Mouse (Mus musculus): ENCODE measurements around the gene Irf1. TPM values are rescaled to one million over a fixed set of nuclear protein-coding genes. Genes with fewer than 3 reads are reported as not detected.

Irf1 gene
- total RNA-seq, 2 experiments from 2014 or later: 10.9 to 38.7 TPM

GRCm38 (mm10) chr11:53759545-53760406, 10.0 kb upstream of the Irf1 start:
- no peak for ATAC-seq (replicated peaks; ENCODE audit: low FRiP score, poor library complexity, severe bottlenecking)

GRCm38 (mm10) chr11:53761284-53761683, 8.5 kb upstream of the Irf1 start:
- no peak for ATAC-seq (replicated peaks; ENCODE audit: low FRiP score, poor library complexity, severe bottlenecking)

- no peak for ATAC-seq (replicated peaks; ENCODE audit: low FRiP score, poor library complexity, severe bottlenecking)
Measured at GRCm38 (mm10) chr11:53761822-53762221, 8.0 kb upstream of the Irf1 start.

GRCm38 (mm10) chr11:53762426-53762825, 7.4 kb upstream of the Irf1 start:
- ATAC-seq (replicated peaks; ENCODE audit: low FRiP score, poor library complexity, severe bottlenecking): no peak

- peak; percentile 37 for ATAC-seq (replicated peaks; ENCODE audit: low FRiP score, poor library complexity, severe bottlenecking)
Measured at GRCm38 (mm10) chr11:53762827-53763495, 6.9 kb upstream of the Irf1 start.

GRCm38 (mm10) chr11:53763496-53764140, 6.2 kb upstream of the Irf1 start:
- peak; percentile 47; the same call in 1 of the 2 replicates for ATAC-seq (replicated peaks; ENCODE audit: low FRiP score, poor library complexity, severe bottlenecking)

- no peak for ATAC-seq (replicated peaks; ENCODE audit: low FRiP score, poor library complexity, severe bottlenecking)
Measured at GRCm38 (mm10) chr11:53764581-53764980, 5.2 kb upstream of the Irf1 start.

- no peak for ATAC-seq (replicated peaks; ENCODE audit: low FRiP score, poor library complexity, severe bottlenecking)
Measured at GRCm38 (mm10) chr11:53768422-53769184, 1.2 kb upstream of the Irf1 start.

- ATAC-seq (replicated peaks; ENCODE audit: low FRiP score, poor library complexity, severe bottlenecking): no peak
Measured at GRCm38 (mm10) chr11:53769185-53769576, 633 bp upstream of the Irf1 start.

GRCm38 (mm10) chr11:53770125-53770791, 444 bp downstream of the Irf1 start:
- ATAC-seq (replicated peaks; ENCODE audit: low FRiP score, poor library complexity, severe bottlenecking): no peak

- ATAC-seq (replicated peaks; ENCODE audit: low FRiP score, poor library complexity, severe bottlenecking): no peak
Measured at GRCm38 (mm10) chr11:53771001-53771744, 1.4 kb downstream of the Irf1 start.

GRCm38 (mm10) chr11:53772536-53772935, 2.7 kb downstream of the Irf1 start:
- no peak for ATAC-seq (replicated peaks; ENCODE audit: low FRiP score, poor library complexity, severe bottlenecking)

GRCm38 (mm10) chr11:53773087-53773486, 3.3 kb downstream of the Irf1 start, which contains the start of gene Gm17334:
TSS of gene Gm17334 (minus strand) at chr11:53773187.
- no peak for ATAC-seq (replicated peaks; ENCODE audit: low FRiP score, poor library complexity, severe bottlenecking)

- no peak for ATAC-seq (replicated peaks; ENCODE audit: low FRiP score, poor library complexity, severe bottlenecking)
Measured at GRCm38 (mm10) chr11:53773641-53774360, 4.0 kb downstream of the Irf1 start.

GRCm38 (mm10) chr11:53774659-53775255, 4.9 kb downstream of the Irf1 start:
- ATAC-seq (replicated peaks; ENCODE audit: low FRiP score, poor library complexity, severe bottlenecking): no peak

GRCm38 (mm10) chr11:53777736-53778135, 7.9 kb downstream of the Irf1 start:
- ATAC-seq (replicated peaks; ENCODE audit: low FRiP score, poor library complexity, severe bottlenecking): no peak

- ATAC-seq (replicated peaks; ENCODE audit: low FRiP score, poor library complexity, severe bottlenecking): no peak
Measured at GRCm38 (mm10) chr11:53778455-53778854, 8.6 kb downstream of the Irf1 start.

GRCm38 (mm10) chr11:53779808-53780207, 10.0 kb downstream of the Irf1 start:
- no peak for ATAC-seq (replicated peaks; ENCODE audit: low FRiP score, poor library complexity, severe bottlenecking)
